Mouse (Mus musculus) frontal cortex, adult (tissue): ENCODE measurements around the gene Irf2.
A peak's percentile ranks its signal among the peaks of the same experiment; 100 is the strongest.

ENCODE experiments used
- ATAC-seq: cut with Nextera tagmentation; 2 replicates; pipeline ENCODE4 v1.9.2; 2017; ENCODE audit warnings: mild to moderate bottlenecking, moderate library complexity, mixed read lengths; ENCODE audit not compliant: low TSS enrichment

Irf2 gene

GRCm38 (mm10) chr8:46842676-46843181 lies 103.2 kb downstream of the Irf2 start:
- ATAC-seq: 0 out of 2 replicates have a peak, but pooled peaks have one; percentile 24

GRCm38 (mm10) chr8:46843855-46844254 lies 104.3 kb downstream of the Irf2 start:
- no peak for ATAC-seq

GRCm38 (mm10) chr8:46844371-46844973 lies 104.9 kb downstream of the Irf2 start:
- no peak for ATAC-seq

- ATAC-seq: 0 out of 2 replicates have a peak, but pooled peaks have one; percentile 16
Measured at GRCm38 (mm10) chr8:46844974-46845774, 105.6 kb downstream of the Irf2 start.

- no peak for ATAC-seq
Measured at GRCm38 (mm10) chr8:46845891-46846290, 106.4 kb downstream of the Irf2 start.

GRCm38 (mm10) chr8:46846893-46847292 lies 107.4 kb downstream of the Irf2 start:
- no peak for ATAC-seq

GRCm38 (mm10) chr8:46848011-46848641 lies 108.6 kb downstream of the Irf2 start:
- no peak for ATAC-seq

GRCm38 (mm10) chr8:46848931-46849330 lies 109.4 kb downstream of the Irf2 start:
- no peak for ATAC-seq

GRCm38 (mm10) chr8:46849458-46849857 lies 109.9 kb downstream of the Irf2 start:
- ATAC-seq: no peak

GRCm38 (mm10) chr8:46850258-46850897 lies 110.8 kb downstream of the Irf2 start:
- no peak for ATAC-seq

- no peak for ATAC-seq
Measured at GRCm38 (mm10) chr8:46851560-46851959, 112.0 kb downstream of the Irf2 start.

GRCm38 (mm10) chr8:46852377-46852776 lies 112.8 kb downstream of the Irf2 start:
- ATAC-seq: peak; percentile 44

GRCm38 (mm10) chr8:46859164-46859846 lies 119.8 kb downstream of the Irf2 start:
- ATAC-seq: no peak

GRCm38 (mm10) chr8:46859847-46860167 lies 120.3 kb downstream of the Irf2 start:
- no peak for ATAC-seq

GRCm38 (mm10) chr8:46862508-46862907 lies 123.0 kb downstream of the Irf2 start:
- peak; percentile 57; the same call in 1 of the 2 replicates for ATAC-seq

- no peak for ATAC-seq
Measured at GRCm38 (mm10) chr8:46865428-46865827, 125.9 kb downstream of the Irf2 start.

GRCm38 (mm10) chr8:46867440-46867839 lies 127.9 kb downstream of the Irf2 start:
- peak; percentile 48; the same call in 1 of the 2 replicates for ATAC-seq

- ATAC-seq: peak; percentile 59; the same call in 1 of the 2 replicates
Measured at GRCm38 (mm10) chr8:46868346-46869065, 129.0 kb downstream of the Irf2 start.

GRCm38 (mm10) chr8:46869521-46869925 lies 130.0 kb downstream of the Irf2 start:
- ATAC-seq: no peak

GRCm38 (mm10) chr8:46871086-46871485 lies 131.6 kb downstream of the Irf2 start:
- no peak for ATAC-seq
